Mouse (Mus musculus): ENCODE measurements at regions not wholly inside any gene's neighbourhood (a gene's known extent, or its start where the extent isn't known, plus 50 kb on each side); places are given as distances from the start of the nearest gene placed in this dataset.

GRCm38 (mm10) chr9:41631564-41632205 lies 470.2 kb upstream of the Ubash3b start:
- no peak for ATAC-seq
- no peaks in the 10 kb centered on the region for H3K27me3 ChIP-seq (replicated peaks; ENCODE audit: control insufficient read depth, insufficient read depth, low read length)
- no peak for DNase-seq (ENCODE audit: low spot score)
- H3K27ac ChIP-seq (ENCODE audit: low read depth, low read length), result no peak overlapping the region
- H3K9ac ChIP-seq (ENCODE audit: low read length), result no peak overlapping the region
- H3K36me3 ChIP-seq (ENCODE audit: control insufficient read depth, insufficient read depth, low read length), result no peaks in the 10 kb centered on the region
- H3K4me3 ChIP-seq (ENCODE audit: low read depth, low read length), result no peak overlapping the region
- H3K4me1 ChIP-seq (ENCODE audit: control insufficient read depth, insufficient read depth, low read length), result no peaks in the 10 kb centered on the region
- H3K9me3 ChIP-seq (replicated peaks; ENCODE audit: control insufficient read depth, low read length), result no peaks in the 10 kb centered on the region
- 75% methylated on average over 2 of the region's 2 CpGs for WGBS
- H3K4me2 ChIP-seq (ENCODE audit: low read length), result no peak overlapping the region

GRCm38 (mm10) chr9:41621341-41621740 lies 459.8 kb upstream of the Ubash3b start:
- no peaks in the 10 kb centered on the region for H3K27me3 ChIP-seq (replicated peaks; ENCODE audit: control insufficient read depth, insufficient read depth, low read length)

GRCm38 (mm10) chr9:41614002-41614401 lies 452.5 kb upstream of the Ubash3b start:
- ATAC-seq (no peak), DNase-seq (ENCODE audit: low spot score) (peak; percentile 33)
- no peak overlapping the region for H3K4me3 ChIP-seq (ENCODE audit: low read depth, low read length)
- no peaks in the 10 kb centered on the region for H3K9me3 ChIP-seq (replicated peaks; ENCODE audit: control insufficient read depth, low read length)
- peak overlapping the region; percentile 22; the same call in 1 of the 2 replicates for H3K4me2 ChIP-seq (ENCODE audit: low read length)
- H3K36me3 ChIP-seq (ENCODE audit: control insufficient read depth, insufficient read depth, low read length), result no peaks in the 10 kb centered on the region
- peak overlapping the region; percentile 93 for H3K27ac ChIP-seq (ENCODE audit: low read depth, low read length)
- no peaks in the 10 kb centered on the region for H3K27me3 ChIP-seq (replicated peaks; ENCODE audit: control insufficient read depth, insufficient read depth, low read length)
- H3K4me1 ChIP-seq (ENCODE audit: control insufficient read depth, insufficient read depth, low read length), result peaks cover 44% of the 10 kb centered on the region
- H3K9ac ChIP-seq (ENCODE audit: low read length), result peak overlapping the region; percentile 43
- 15% methylated on average over 7 of the region's 7 CpGs for WGBS

More at GRCm38 (mm10) chr9:41621341-41621740, 459.8 kb upstream of the Ubash3b start:
- Histone ChIP-seq H3K36me3 (ENCODE audit: control insufficient read depth, insufficient read depth, low read length) (no peaks in the 10 kb centered on the region), H3K9ac (ENCODE audit: low read length) (no peak overlapping the region), H3K4me3 (ENCODE audit: low read depth, low read length) (no peak overlapping the region), H3K9me3 (replicated peaks; ENCODE audit: control insufficient read depth, low read length) (no peaks in the 10 kb centered on the region), H3K27ac (ENCODE audit: low read depth, low read length) (no peak overlapping the region), H3K4me1 (ENCODE audit: control insufficient read depth, insufficient read depth, low read length) (no peaks in the 10 kb centered on the region), H3K4me2 (ENCODE audit: low read length) (no peak overlapping the region)
- ATAC-seq (no peak), DNase-seq (ENCODE audit: low spot score) (no peak)
- 87% methylated on average over 8 of the region's 8 CpGs for WGBS

GRCm38 (mm10) chr9:41612802-41613550 lies 451.5 kb upstream of the Ubash3b start:
- peak overlapping the region; percentile 93 for H3K27ac ChIP-seq (ENCODE audit: low read depth, low read length)
- no peaks in the 10 kb centered on the region for H3K9me3 ChIP-seq (replicated peaks; ENCODE audit: control insufficient read depth, low read length)
- peak overlapping the region; percentile 59 for H3K9ac ChIP-seq (ENCODE audit: low read length)
- ATAC-seq (no peak; the same call in 1 of the 2 replicates), DNase-seq (ENCODE audit: low spot score) (peak; percentile 61)
- H3K4me1 ChIP-seq (ENCODE audit: control insufficient read depth, insufficient read depth, low read length), result peaks cover 44% of the 10 kb centered on the region
- H3K27me3 ChIP-seq (replicated peaks; ENCODE audit: control insufficient read depth, insufficient read depth, low read length), result no peaks in the 10 kb centered on the region
- H3K4me3 ChIP-seq (ENCODE audit: low read depth, low read length), result no peak overlapping the region
- peak overlapping the region; percentile 50 for H3K4me2 ChIP-seq (ENCODE audit: low read length)
- 16% methylated on average over 14 of the region's 14 CpGs for WGBS
- H3K36me3 ChIP-seq (ENCODE audit: control insufficient read depth, insufficient read depth, low read length), result no peaks in the 10 kb centered on the region

- WGBS, result 1% methylated on average over 7 of the region's 7 CpGs
- Histone ChIP-seq H3K4me1 (ENCODE audit: control insufficient read depth, insufficient read depth, low read length) (peaks cover 44% of the 10 kb centered on the region), H3K4me3 (ENCODE audit: low read depth, low read length) (peak overlapping the region; percentile 0; the same call in 1 of the 2 replicates), H3K9ac (ENCODE audit: low read length) (peak overlapping the region; percentile 59), H3K27me3 (replicated peaks; ENCODE audit: control insufficient read depth, insufficient read depth, low read length) (no peaks in the 10 kb centered on the region), H3K27ac (ENCODE audit: low read depth, low read length) (peak overlapping the region; percentile 93), H3K9me3 (replicated peaks; ENCODE audit: control insufficient read depth, low read length) (no peaks in the 10 kb centered on the region), H3K4me2 (ENCODE audit: low read length) (peak overlapping the region; percentile 50), H3K36me3 (ENCODE audit: control insufficient read depth, insufficient read depth, low read length) (no peaks in the 10 kb centered on the region)
- DNase-seq (ENCODE audit: low spot score) (peak; percentile 88), ATAC-seq (peak; percentile 82)
Observed at GRCm38 (mm10) chr9:41612452-41612795, 450.9 kb upstream of the Ubash3b start.

GRCm38 (mm10) chr9:41611534-41612451 lies 450.3 kb upstream of the Ubash3b start:
- Histone ChIP-seq H3K4me3 (ENCODE audit: low read depth, low read length) (peak overlapping the region; percentile 0; the same call in 1 of the 2 replicates), H3K4me1 (ENCODE audit: control insufficient read depth, insufficient read depth, low read length) (peaks cover 44% of the 10 kb centered on the region), H3K9ac (ENCODE audit: low read length) (peak overlapping the region; percentile 59), H3K9me3 (replicated peaks; ENCODE audit: control insufficient read depth, low read length) (no peaks in the 10 kb centered on the region), H3K4me2 (ENCODE audit: low read length) (peak overlapping the region; percentile 50), H3K27me3 (replicated peaks; ENCODE audit: control insufficient read depth, insufficient read depth, low read length) (no peaks in the 10 kb centered on the region), H3K27ac (ENCODE audit: low read depth, low read length) (peak overlapping the region; percentile 93), H3K36me3 (ENCODE audit: control insufficient read depth, insufficient read depth, low read length) (no peaks in the 10 kb centered on the region)
- ATAC-seq (peak; percentile 95), DNase-seq (ENCODE audit: low spot score) (peak; percentile 98)
- whole genome bisulfite sequencing, result 2% methylated on average over 11 of the region's 11 CpGs

- 17% methylated on average over 4 of the region's 4 CpGs for whole genome bisulfite sequencing
- Histone ChIP-seq H3K4me1 (ENCODE audit: control insufficient read depth, insufficient read depth, low read length) (peaks cover 44% of the 10 kb centered on the region), H3K36me3 (ENCODE audit: control insufficient read depth, insufficient read depth, low read length) (no peaks in the 10 kb centered on the region), H3K4me3 (ENCODE audit: low read depth, low read length) (no peak overlapping the region), H3K27me3 (replicated peaks; ENCODE audit: control insufficient read depth, insufficient read depth, low read length) (no peaks in the 10 kb centered on the region), H3K27ac (ENCODE audit: low read depth, low read length) (peak overlapping the region; percentile 93), H3K9ac (ENCODE audit: low read length) (peak overlapping the region; percentile 59; the same call in 1 of the 2 replicates), H3K4me2 (ENCODE audit: low read length) (no peak overlapping the region), H3K9me3 (replicated peaks; ENCODE audit: control insufficient read depth, low read length) (no peaks in the 10 kb centered on the region)
- no peak for ATAC-seq
- DNase-seq (ENCODE audit: low spot score), result peak; percentile 46
Observed at GRCm38 (mm10) chr9:41610347-41610746, 448.9 kb upstream of the Ubash3b start.

GRCm38 (mm10) chr9:41606136-41606535 lies 444.6 kb upstream of the Ubash3b start:
- Histone ChIP-seq H3K4me2 (ENCODE audit: low read length) (no peak overlapping the region), H3K9ac (ENCODE audit: low read length) (no peak overlapping the region), H3K9me3 (replicated peaks; ENCODE audit: control insufficient read depth, low read length) (no peaks in the 10 kb centered on the region), H3K27ac (ENCODE audit: low read depth, low read length) (no peak overlapping the region), H3K36me3 (ENCODE audit: control insufficient read depth, insufficient read depth, low read length) (0 out of 2 replicates have a peak, but pooled peaks cover 4% of the 10 kb centered on the region), H3K4me3 (ENCODE audit: low read depth, low read length) (no peak overlapping the region), H3K4me1 (ENCODE audit: control insufficient read depth, insufficient read depth, low read length) (peaks cover 18% of the 10 kb centered on the region), H3K27me3 (replicated peaks; ENCODE audit: control insufficient read depth, insufficient read depth, low read length) (no peaks in the 10 kb centered on the region)
- WGBS, result 92% methylated on average over 1 of the region's 1 CpGs
- DNase-seq (ENCODE audit: low spot score) (no peak), ATAC-seq (no peak)
